Mouse (Mus musculus): ENCODE measurements around the gene Inhbe. TPM values are rescaled to one million over a fixed set of nuclear protein-coding genes. Genes with fewer than 3 reads are reported as not detected.
A peak's percentile ranks its signal among the peaks of the same experiment; 100 is the strongest.

The Inhbe gene
- not detected in 2 replicates for polyA plus RNA-seq (2016; fragmentation: Nextera tagmentation; extraction: Ambion mirVana)

DNA sequence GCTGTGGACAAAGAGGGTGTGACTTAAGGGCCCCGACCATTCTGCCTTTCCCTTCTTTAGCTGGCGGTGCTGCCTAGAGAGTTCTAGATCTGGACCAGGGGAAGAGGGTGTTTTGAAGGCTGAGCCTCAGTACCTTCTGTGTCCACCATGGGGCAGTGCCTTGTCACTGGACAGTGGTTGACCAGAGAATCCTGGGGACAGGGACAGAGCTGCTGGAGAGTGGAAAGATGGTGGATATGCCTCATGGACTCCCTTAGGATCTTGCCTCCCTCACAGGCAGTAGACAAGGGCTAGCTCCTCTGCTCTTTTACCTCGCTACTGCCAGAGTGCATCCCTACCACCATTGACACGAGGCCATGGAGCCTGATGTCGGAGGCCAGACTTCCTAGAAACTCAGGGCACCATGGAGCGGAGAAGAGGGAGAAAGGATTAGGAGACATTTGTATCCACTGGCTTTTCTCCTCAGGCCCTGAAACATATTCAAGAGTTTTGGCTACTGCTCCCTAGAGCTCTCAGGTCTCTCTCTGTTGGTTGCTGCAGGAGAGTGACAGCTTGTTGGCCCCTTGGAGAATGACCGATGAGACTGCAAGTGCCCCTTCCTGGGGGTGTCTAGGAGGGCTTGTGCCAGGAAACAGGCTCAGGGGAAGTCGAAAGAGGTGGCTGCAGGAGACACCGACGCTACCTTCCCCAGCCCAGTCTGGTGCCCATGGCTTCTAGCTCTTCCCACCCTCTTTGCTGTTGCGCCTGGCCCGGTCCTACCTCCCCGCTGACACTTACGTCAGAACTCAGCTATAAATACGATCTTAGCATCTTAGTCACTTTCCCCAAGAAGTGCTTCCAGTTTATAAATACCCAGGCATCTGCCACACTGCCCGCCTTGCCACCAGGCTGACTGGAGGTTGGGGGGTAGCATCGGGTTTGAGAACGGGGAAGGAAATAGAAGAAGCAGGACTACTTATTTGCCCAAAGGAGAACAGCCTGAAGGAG, at the start of gene Inhbe:
Gene Inhbe, minus strand, starts transcription at position 503 of the 987 bp plus-strand sequence.
- Histone ChIP-seq H3K4me2 (replicated peaks) (no peak within 1 kb of the TSS), H3K4me3 (no peak within 1 kb of the TSS), H3K4me1 (peaks cover 5% of the 10 kb centered on the region; the same call in 1 of the 2 replicates), H3K9me3 (no peaks in the 10 kb centered on the region), H3K27me3 (replicated peaks) (0 out of 2 replicates have a peak, but pooled peaks cover 5% of the 10 kb centered on the region), H3K36me3 (no peaks in the 10 kb centered on the region), H3K9ac (no peak within 1 kb of the TSS), H3K27ac (no peak within 1 kb of the TSS)
- 87% methylated on average over 18 of the region's 18 CpGs for WGBS
- no peak for ATAC-seq (ENCODE audit: low FRiP score, low read depth)

DNA sequence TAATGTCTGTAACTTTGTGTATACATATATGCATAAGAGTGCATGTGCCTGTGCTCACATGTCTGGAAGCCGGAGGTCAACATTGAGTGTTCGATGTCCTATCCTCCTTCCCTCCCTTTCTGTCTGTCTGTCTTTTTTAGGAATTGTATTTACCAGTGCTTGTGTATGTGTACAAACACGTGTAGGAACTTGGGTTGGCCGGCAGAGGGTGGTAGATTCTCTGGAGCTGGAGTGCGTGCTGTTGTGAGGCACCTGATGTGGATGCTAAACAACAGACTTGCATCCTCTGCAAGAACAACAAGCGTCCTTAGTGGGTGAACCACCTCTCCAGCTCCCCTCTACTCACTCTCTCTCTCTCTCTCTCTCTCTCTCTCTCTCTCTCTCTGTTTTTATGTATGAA, 37.6 kb upstream of the Inhbe start:
- H3K36me3 ChIP-seq = peaks cover 12% of the 10 kb centered on the region; the same call in 1 of the 2 replicates
- no peak overlapping the region for H3K9ac ChIP-seq
- no peak for ATAC-seq (ENCODE audit: low FRiP score, low read depth)
- no peaks in the 10 kb centered on the region for H3K4me1 ChIP-seq
- no peak overlapping the region for H3K27ac ChIP-seq
- no peak overlapping the region for H3K4me3 ChIP-seq
- no peaks in the 10 kb centered on the region for H3K27me3 ChIP-seq (replicated peaks)
- no peaks in the 10 kb centered on the region for H3K9me3 ChIP-seq
- no peak overlapping the region for H3K4me2 ChIP-seq (replicated peaks)
- WGBS = 87% methylated on average over 6 of the region's 6 CpGs

DNA sequence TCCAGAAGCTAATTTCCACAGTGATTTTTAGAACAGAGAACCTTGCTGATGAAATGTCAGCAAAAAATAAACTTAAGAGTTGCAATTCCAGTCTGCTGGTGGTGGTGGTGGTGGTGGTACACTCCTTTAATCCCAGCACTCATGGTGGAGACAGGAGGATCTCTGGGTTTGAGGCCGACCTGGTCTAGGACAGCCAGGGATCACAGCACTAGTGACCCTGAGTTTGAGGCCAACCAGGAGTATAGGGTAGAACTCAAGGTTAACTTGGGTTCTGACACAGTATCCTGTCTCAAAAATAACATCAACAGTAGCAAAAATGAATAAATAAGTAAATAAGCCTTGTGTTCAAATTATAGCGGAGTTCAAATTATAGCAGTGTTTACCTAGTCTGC, 27.5 kb upstream of the Inhbe start:
- Histone ChIP-seq H3K4me1 (peaks cover 20% of the 10 kb centered on the region), H3K27ac (no peak overlapping the region), H3K9ac (peak overlapping the region; percentile 10; the same call in 1 of the 2 replicates), H3K36me3 (no peaks in the 10 kb centered on the region), H3K27me3 (replicated peaks) (no peaks in the 10 kb centered on the region), H3K4me2 (replicated peaks) (peak overlapping the region; percentile 73), H3K4me3 (peak overlapping the region; percentile 62), H3K9me3 (no peaks in the 10 kb centered on the region)
- 62% methylated on average over 2 of the region's 2 CpGs for WGBS
- ATAC-seq (ENCODE audit: low FRiP score, low read depth) = no peak

DNA sequence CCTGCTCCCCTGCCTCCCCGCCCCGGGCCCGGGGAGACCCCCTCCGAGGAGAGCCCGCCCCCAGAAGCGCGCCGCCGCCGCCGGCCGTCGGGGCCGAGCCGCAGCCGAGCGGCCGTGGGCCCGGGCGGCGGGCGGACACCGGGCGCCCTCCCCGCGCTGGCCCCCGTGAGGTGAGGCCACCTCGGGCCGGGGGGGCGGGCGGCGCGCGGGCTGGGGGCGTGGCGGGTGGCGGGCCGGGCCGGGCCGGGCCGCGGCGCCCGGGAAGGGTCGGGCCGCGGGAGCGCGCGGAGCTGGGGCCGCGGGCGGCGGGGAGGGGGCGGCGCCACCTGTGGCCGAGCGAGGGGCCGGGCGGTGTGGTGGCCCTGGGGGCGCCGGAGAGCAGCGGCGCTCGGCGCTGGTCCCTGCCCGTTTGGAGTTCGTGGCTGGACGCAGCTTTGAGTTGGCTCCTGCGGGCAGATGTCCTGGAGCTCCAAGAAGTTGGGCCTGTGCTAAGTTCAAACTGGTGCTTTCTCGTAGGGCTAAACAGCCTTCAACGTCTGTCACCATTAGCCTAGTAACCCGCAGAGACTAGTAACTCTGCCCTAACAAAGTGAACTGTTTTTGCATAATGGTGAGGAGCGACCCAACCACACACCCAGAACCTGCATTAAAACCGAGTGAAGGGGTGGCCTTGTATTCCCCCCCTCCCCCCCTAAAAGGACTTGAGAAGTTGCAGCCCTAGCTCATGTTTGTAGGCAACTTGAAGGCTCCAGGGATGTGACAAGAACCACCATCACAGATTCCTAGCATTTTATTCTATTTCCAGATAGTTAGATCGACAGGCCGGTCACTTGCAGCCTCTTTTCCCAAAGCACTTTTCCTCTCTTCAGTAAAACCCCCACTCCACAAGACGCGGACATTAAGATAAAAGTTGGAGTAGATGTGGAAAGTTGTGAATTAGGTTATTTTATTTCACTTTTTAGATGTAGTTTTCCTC, 26.8 kb upstream of the Inhbe start:
- ATAC-seq (ENCODE audit: low FRiP score, low read depth) = peak; percentile 70

DNA sequence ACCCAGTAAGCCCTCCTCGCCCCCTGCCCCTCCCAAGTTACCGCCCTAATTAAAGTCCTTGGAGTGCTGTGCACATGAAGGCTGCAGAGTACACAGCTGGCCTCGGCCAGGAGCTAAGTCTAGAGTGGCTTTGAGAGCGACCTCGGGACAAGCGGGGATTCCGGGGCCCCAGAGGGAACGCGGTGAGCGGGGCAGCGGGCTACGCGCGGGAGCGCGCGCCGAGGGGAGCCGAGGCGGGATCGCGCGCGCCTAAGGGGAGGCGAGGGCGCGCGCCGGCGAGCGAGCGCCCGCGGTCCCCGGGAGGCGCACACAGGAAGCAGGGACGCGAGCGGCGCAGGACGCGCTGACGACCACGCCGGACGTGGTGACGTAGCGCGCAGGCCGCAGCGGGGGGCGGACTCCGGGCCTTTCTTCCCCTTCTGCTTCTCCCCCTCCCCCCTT, 26.1 kb upstream of the Inhbe start, which contains the start of gene R3hdm2:
Gene R3hdm2, plus strand, starts transcription at position 77 of the 441 bp plus-strand sequence.
- no peaks in the 10 kb centered on the region for H3K9me3 ChIP-seq
- peak; percentile 95 for ATAC-seq (ENCODE audit: low FRiP score, low read depth)
- H3K36me3 ChIP-seq = no peaks in the 10 kb centered on the region
- WGBS = under 1% methylated on average over 52 of the region's 53 CpGs
- peak within 1 kb of the TSS; percentile 62 for H3K4me3 ChIP-seq
- peak within 1 kb of the TSS; percentile 70 for H3K9ac ChIP-seq
- H3K27me3 ChIP-seq (replicated peaks) = no peaks in the 10 kb centered on the region
- H3K27ac ChIP-seq = peak within 1 kb of the TSS; percentile 87
- H3K4me2 ChIP-seq (replicated peaks) = peak within 1 kb of the TSS; percentile 73
- H3K4me1 ChIP-seq = peaks cover 20% of the 10 kb centered on the region

More for the DNA sequence above, 26.8 kb upstream of the Inhbe start:
- Histone ChIP-seq H3K4me3 (peak overlapping the region; percentile 62), H3K27ac (peak overlapping the region; percentile 87), H3K9me3 (no peaks in the 10 kb centered on the region), H3K9ac (peak overlapping the region; percentile 70), H3K4me2 (replicated peaks) (peak overlapping the region; percentile 73), H3K36me3 (no peaks in the 10 kb centered on the region), H3K4me1 (peaks cover 20% of the 10 kb centered on the region), H3K27me3 (replicated peaks) (no peaks in the 10 kb centered on the region)
- 2% methylated on average over 51 of the region's 79 CpGs for WGBS

DNA sequence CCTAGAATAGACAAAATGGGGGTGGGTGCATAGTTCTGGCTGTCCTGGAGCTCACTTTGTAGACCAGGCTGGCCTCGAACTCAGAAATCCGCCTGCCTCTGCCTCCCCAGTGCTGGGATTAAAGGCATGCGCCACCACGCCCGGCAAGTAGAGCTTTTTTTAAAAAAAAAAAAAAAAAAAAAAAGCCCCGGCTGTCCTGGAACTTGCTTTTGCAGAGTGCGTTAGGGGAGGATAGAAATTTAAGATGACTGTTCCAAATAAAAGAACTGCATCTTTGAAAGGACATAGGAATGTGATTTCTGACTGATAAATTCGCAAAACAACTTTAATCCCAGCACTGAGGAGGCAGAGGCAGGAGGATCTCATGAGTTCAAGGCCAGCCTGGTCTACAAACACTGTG, 25.4 kb upstream of the Inhbe start:
- Histone ChIP-seq H3K4me3 (peak overlapping the region; percentile 62), H3K27me3 (replicated peaks) (no peaks in the 10 kb centered on the region), H3K36me3 (no peaks in the 10 kb centered on the region), H3K9me3 (no peaks in the 10 kb centered on the region), H3K27ac (0 out of 2 replicates have a peak overlapping the region, but pooled peaks have one; percentile 87), H3K4me2 (replicated peaks) (peak overlapping the region; percentile 62), H3K9ac (peak overlapping the region; percentile 70), H3K4me1 (peaks cover 17% of the 10 kb centered on the region)
- WGBS = 80% methylated on average over 8 of the region's 8 CpGs
- no peak for ATAC-seq (ENCODE audit: low FRiP score, low read depth)

DNA sequence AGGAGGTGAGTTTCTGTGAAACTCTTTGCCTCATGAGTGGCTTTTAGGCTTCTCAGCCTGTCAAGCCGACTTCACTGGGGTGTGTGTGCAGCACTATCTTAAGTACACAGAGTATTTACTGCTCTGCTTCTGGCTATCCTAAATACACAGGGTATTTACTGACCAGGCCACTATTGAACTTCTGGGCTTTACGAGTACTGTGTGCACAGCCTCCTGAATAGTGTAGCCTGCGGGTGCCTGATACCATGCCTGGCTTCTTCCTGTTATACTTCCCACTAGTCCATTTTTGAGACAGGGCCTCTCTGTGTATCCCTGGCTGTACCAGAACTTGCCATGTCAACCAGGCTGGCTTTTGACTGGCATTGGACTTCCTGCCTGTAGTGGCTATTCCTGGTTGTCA, 23.5 kb upstream of the Inhbe start:
- Histone ChIP-seq H3K4me1 (peaks cover 10% of the 10 kb centered on the region), H3K27ac (no peak overlapping the region), H3K36me3 (no peaks in the 10 kb centered on the region), H3K4me2 (replicated peaks) (no peak overlapping the region), H3K9me3 (no peaks in the 10 kb centered on the region), H3K9ac (no peak overlapping the region), H3K27me3 (replicated peaks) (no peaks in the 10 kb centered on the region), H3K4me3 (no peak overlapping the region)
- no peak for ATAC-seq (ENCODE audit: low FRiP score, low read depth)
- WGBS = 77% methylated on average over 3 of the region's 3 CpGs

DNA sequence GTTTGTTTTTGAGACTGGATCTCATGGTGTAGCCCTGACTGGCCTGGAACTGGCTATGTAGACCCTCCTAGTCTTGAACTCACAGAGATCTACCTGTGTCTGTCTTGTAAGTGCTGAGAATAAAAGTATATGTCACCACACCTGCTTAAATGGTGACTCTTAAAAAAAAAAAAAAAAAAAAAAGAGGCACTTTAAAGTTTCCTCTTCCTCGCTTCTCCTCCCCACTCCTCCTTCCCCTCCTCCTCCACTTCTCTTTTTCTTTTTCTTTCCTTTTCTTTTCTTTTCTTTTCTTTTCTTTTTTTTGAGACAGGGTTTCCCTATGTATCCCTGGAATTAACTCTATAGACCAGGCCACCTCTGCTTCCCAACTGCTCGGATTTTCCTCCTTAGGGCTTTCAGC, 16.8 kb upstream of the Inhbe start:
- Histone ChIP-seq H3K4me1 (no peaks in the 10 kb centered on the region), H3K9ac (no peak overlapping the region), H3K9me3 (no peaks in the 10 kb centered on the region), H3K4me3 (no peak overlapping the region), H3K27me3 (replicated peaks) (no peaks in the 10 kb centered on the region), H3K27ac (no peak overlapping the region), H3K36me3 (no peaks in the 10 kb centered on the region), H3K4me2 (replicated peaks) (no peak overlapping the region)
- 73% methylated on average over 2 of the region's 2 CpGs for WGBS
- ATAC-seq (ENCODE audit: low FRiP score, low read depth) = no peak

DNA sequence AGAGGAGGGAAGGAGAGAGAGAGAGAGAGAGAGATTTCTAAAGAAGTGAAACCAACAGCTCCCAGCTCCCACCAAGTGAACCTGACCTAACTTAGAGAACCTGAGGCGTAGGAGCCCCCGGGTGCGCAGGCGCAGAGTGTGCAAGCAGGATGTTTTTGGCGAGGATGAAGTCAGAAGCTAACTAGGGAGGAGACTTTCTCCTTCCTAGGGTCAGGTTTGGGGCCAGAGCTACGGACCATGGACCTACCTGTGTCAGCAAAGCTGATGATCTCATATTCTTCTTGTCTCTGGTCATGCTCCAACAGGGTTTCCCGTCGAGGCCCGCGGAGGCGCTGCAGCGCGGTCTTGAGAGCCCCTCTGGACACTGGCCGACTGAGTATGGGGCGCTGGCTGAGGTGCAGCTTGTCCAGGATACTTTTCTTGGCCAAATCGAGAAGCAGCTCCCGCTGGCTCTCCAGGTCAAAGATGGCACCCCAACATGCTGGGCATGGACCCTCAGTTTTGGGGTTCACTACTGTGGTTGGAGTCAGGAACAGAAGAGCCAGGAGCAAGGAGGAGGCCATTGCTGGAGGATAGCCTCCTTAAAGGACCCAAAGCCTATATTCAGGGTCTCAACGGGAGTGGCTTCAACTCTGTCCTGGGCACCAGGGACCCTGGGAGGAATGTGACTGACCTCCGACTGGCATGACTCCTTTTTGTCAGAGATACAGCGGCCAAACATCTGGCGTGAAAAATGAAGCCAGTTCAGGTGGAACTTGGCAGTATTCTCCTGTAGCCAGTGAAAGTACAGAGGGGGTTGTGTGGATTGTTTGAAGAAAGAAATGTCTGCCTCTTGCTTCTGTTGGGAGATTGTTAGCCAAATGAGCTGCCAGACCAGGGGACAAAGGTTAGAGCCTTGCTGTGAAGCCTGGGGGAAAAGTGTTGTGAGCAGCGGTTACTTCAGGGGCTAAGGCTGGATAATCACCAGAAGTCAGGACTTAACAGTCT, 15.9 kb upstream of the Inhbe start, which contains the start of gene Inhbc:
Gene Inhbc, minus strand, starts transcription at position 598 of the 987 bp plus-strand sequence.
- no peak within 1 kb of the TSS for H3K27ac ChIP-seq
- no peaks in the 10 kb centered on the region for H3K4me1 ChIP-seq
- ATAC-seq (ENCODE audit: low FRiP score, low read depth) = no peak
- no peaks in the 10 kb centered on the region for H3K9me3 ChIP-seq
- 81% methylated on average over 22 of the region's 22 CpGs for WGBS
- H3K4me3 ChIP-seq = no peak within 1 kb of the TSS
- no peak within 1 kb of the TSS for H3K9ac ChIP-seq
- H3K36me3 ChIP-seq = no peaks in the 10 kb centered on the region
- H3K27me3 ChIP-seq (replicated peaks) = no peaks in the 10 kb centered on the region
- H3K4me2 ChIP-seq (replicated peaks) = no peak within 1 kb of the TSS

DNA sequence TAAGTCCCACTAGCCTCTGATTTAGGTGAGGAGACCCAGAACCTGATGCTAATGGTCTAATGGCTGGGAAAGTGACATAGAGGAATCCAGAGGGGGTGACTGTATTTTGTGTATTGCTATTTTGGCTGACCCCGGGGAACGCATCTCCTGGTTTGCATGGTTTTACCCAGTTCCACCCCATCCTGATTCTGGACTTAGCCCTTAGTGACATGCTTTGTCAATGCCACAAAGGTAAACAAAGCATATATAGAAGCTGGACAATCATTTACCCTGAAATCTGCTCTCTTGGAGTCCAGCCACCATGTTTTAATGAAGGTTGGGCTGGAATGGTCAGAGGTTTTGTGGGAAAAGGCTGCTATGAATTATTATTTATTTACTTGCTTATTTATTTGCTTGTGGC, 14.1 kb upstream of the Inhbe start:
- Histone ChIP-seq H3K9me3 (no peaks in the 10 kb centered on the region), H3K4me2 (replicated peaks) (no peak overlapping the region), H3K36me3 (no peaks in the 10 kb centered on the region), H3K4me3 (no peak overlapping the region), H3K27me3 (replicated peaks) (no peaks in the 10 kb centered on the region), H3K27ac (no peak overlapping the region), H3K4me1 (no peaks in the 10 kb centered on the region), H3K9ac (no peak overlapping the region)
- ATAC-seq (ENCODE audit: low FRiP score, low read depth) = no peak
- 75% methylated on average over 2 of the region's 2 CpGs for WGBS

DNA sequence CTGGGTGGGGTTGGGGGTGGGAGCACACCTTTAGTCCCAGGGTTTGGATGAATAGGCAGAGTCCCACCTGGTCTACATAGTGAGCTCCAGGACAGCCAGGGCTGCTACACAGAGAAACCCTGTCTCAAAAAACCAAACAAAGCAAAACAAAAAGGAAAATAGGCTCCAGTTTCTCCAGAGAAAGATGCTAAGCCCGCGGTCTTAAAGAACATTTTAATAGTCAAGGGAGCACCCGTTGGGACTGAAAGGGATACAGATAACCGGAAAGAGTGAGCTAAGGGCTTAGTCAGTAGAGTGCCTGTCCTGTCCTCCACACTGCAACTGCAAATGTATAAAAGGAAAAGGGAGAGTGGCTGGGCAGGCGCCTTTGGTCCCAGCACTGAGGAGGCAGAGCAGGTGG, 12.9 kb upstream of the Inhbe start:
- H3K4me2 ChIP-seq (replicated peaks) = no peak overlapping the region
- H3K36me3 ChIP-seq = no peaks in the 10 kb centered on the region
- no peak for ATAC-seq (ENCODE audit: low FRiP score, low read depth)
- no peaks in the 10 kb centered on the region for H3K27me3 ChIP-seq (replicated peaks)
- no peak overlapping the region for H3K4me3 ChIP-seq
- no peak overlapping the region for H3K9ac ChIP-seq
- H3K27ac ChIP-seq = no peak overlapping the region
- H3K4me1 ChIP-seq = no peaks in the 10 kb centered on the region
- WGBS = 75% methylated on average over 5 of the region's 5 CpGs
- H3K9me3 ChIP-seq = no peaks in the 10 kb centered on the region

All from neural tube, embryonic 12.5 days (tissue).